Comparison of ENCODE assay signal across 15 mouse cellular contexts in genomic region chr2:160587015-160587835, GRCm38 (mm10). TPM values are rescaled to one million over a fixed set of nuclear protein-coding genes. Genes with fewer than 3 reads are reported as not detected.
DNase-seq lines count a peak whose midpoint lies in the region; ATAC-seq and TF ChIP-seq lines count a peak whose summit lies in the region.
"Had no signal": no experiment of that assay in that cellular context is flagged by ENCODE, and none has a peak within 500 bp of the region (broad histone marks: within the 10 kb centered on the region; RNA-seq: fewer than 3 reads in every experiment).

No protein-coding gene starts in this region.

- no peak overlapping the region for H3K4me2 ChIP-seq in forebrain, embryonic 11.5 days (ENCODE audit: low read depth, low read length, severe bottlenecking)
- no peak overlapping the region for H3K4me2 ChIP-seq in liver, embryonic 11.5 days
- H3K4me2 ChIP-seq: forebrain, embryonic 15.5 days; heart, embryonic 11.5 days had no signal

- H3K4me3 ChIP-seq in forebrain, embryonic 11.5 days (ENCODE audit: low read depth, low read length): no peak overlapping the region
- no peak overlapping the region for H3K4me3 ChIP-seq in forebrain, embryonic 10.5 days
- H3K4me3 ChIP-seq in liver, adult 2 months (ENCODE audit: insufficient read depth, low read depth, low read length): no peak overlapping the region
- no peak overlapping the region for H3K4me3 ChIP-seq in liver, embryonic 11.5 days (ENCODE audit: low read depth, low read length)
- H3K4me3 ChIP-seq: forebrain, embryonic 15.5 days; gastrocnemius, adult 2 months had no signal

- WGBS in forebrain, embryonic 11.5 days: 91% methylated on average over 9 of the region's 9 CpGs
- 90% methylated on average over 9 of the region's 9 CpGs for WGBS in forebrain, embryonic 10.5 days
- 73% methylated on average over 9 of the region's 9 CpGs for whole genome bisulfite sequencing in liver, adult 2 months
- 70% methylated on average over 9 of the region's 9 CpGs for WGBS in liver, embryonic 11.5 days

- peaks cover 2% of the 10 kb centered on the region; the same call in 1 of the 2 replicates for H3K27me3 ChIP-seq in forebrain, embryonic 11.5 days (ENCODE audit: control insufficient read depth, insufficient read depth, low read length)
- H3K27me3 ChIP-seq in forebrain, embryonic 10.5 days (ENCODE audit: poor library complexity, severe bottlenecking): peaks cover 33% of the 10 kb centered on the region
- H3K27me3 ChIP-seq in liver, adult 2 months (ENCODE audit: control insufficient read depth, insufficient read depth, low read length): no peaks in the 10 kb centered on the region
- 0 out of 2 replicates have a peak, but pooled peaks cover 3% of the 10 kb centered on the region for H3K27me3 ChIP-seq in liver, embryonic 11.5 days (replicated peaks; ENCODE audit: control insufficient read depth, insufficient read depth, low read length)
- H3K27me3 ChIP-seq: forebrain, embryonic 15.5 days had no signal

- TF ChIP-seq CTCF in liver, adult 2 months (IDR thresholded peaks at IDR 0.05; ENCODE audit: low read depth, low read length): peak; percentile 16; the same call in 1 of the 2 replicates

- peaks cover 8% of the 10 kb centered on the region; the same call in 1 of the 2 replicates for H3K4me1 ChIP-seq in forebrain, embryonic 11.5 days (replicated peaks; ENCODE audit: control insufficient read depth, insufficient read depth, low read length)
- peaks cover 39% of the 10 kb centered on the region for H3K4me1 ChIP-seq in forebrain, embryonic 10.5 days
- no peaks in the 10 kb centered on the region for H3K4me1 ChIP-seq in liver, adult 2 months (ENCODE audit: control insufficient read depth, insufficient read depth, low read length)
- H3K4me1 ChIP-seq in liver, embryonic 11.5 days (replicated peaks; ENCODE audit: control insufficient read depth, insufficient read depth, low read length): no peaks in the 10 kb centered on the region

- H3K9me3 ChIP-seq in forebrain, embryonic 11.5 days (ENCODE audit: control insufficient read depth, low read length): no peaks in the 10 kb centered on the region
- no peaks in the 10 kb centered on the region for H3K9me3 ChIP-seq in forebrain, embryonic 10.5 days
- no peaks in the 10 kb centered on the region for H3K9me3 ChIP-seq in liver, embryonic 11.5 days (ENCODE audit: control insufficient read depth, low read length)
- H3K9me3 ChIP-seq: forebrain, embryonic 15.5 days had no signal

- H3K9ac ChIP-seq in forebrain, embryonic 11.5 days (ENCODE audit: low read length): no peak overlapping the region
- H3K9ac ChIP-seq in liver, adult 2 months (ENCODE audit: low read depth, low read length): no peak overlapping the region
- no peak overlapping the region for H3K9ac ChIP-seq in liver, embryonic 11.5 days (ENCODE audit: low read depth, low read length)
- H3K9ac ChIP-seq: forebrain, embryonic 15.5 days had no signal

- H3K36me3 ChIP-seq in forebrain, embryonic 11.5 days (ENCODE audit: control insufficient read depth, insufficient read depth, low read length): no peaks in the 10 kb centered on the region
- no peaks in the 10 kb centered on the region for H3K36me3 ChIP-seq in forebrain, embryonic 10.5 days (replicated peaks)
- H3K36me3 ChIP-seq in liver, adult 2 months (ENCODE audit: control insufficient read depth, insufficient read depth, low read length): no peaks in the 10 kb centered on the region
- no peaks in the 10 kb centered on the region for H3K36me3 ChIP-seq in liver, embryonic 11.5 days (ENCODE audit: control insufficient read depth, insufficient read depth, low read length)
- H3K36me3 ChIP-seq: forebrain, embryonic 15.5 days had no signal

- DNase-seq in forebrain, embryonic 11.5 days (ENCODE audit: low spot score): peak; percentile 53
- no peak for DNase-seq in forebrain, embryonic 10.5 days (ENCODE audit: extremely low spot score, low spot score)
- DNase-seq in liver, adult 2 months (ENCODE audit: extremely low read depth, low read depth, low spot score): no peak
- DNase-seq in liver, embryonic 11.5 days (ENCODE audit: low spot score): no peak
- peak; percentile 48 for DNase-seq in ES-CJ7 (ENCODE audit: low read depth, low spot score)
- DNase-seq in cerebellum, postnatal 14 days: no peak
- no peak for DNase-seq in adrenal gland, postnatal 25 days
- DNase-seq: cerebellum, adult 2 months; gastrocnemius, adult 2 months; heart, postnatal 4 days; kidney, adult 11 months; right cerebral cortex, adult 18-20 months had no signal

- H3K79me2 ChIP-seq in liver, adult 2 months (ENCODE audit: control insufficient read depth, insufficient read depth, low read length): no peaks in the 10 kb centered on the region

- TF ChIP-seq POLR2A in liver, adult 2 months (IDR thresholded peaks at IDR 0.05; ENCODE audit: extremely low read depth, insufficient read depth, low read length): no peak

- no peak for ATAC-seq in forebrain, embryonic 11.5 days (replicated peaks; ENCODE audit: low FRiP score)
- ATAC-seq in liver, embryonic 11.5 days (replicated peaks; ENCODE audit: low FRiP score): no peak
- 0 out of 2 replicates have a peak, but pooled peaks have one; percentile 35 for ATAC-seq in granulocyte monocyte progenitor cell, adult 5-6 weeks (replicated peaks; ENCODE audit: poor library complexity, severe bottlenecking)
- ATAC-seq: forebrain, embryonic 15.5 days had no signal

- no peak overlapping the region for H3K27ac ChIP-seq in forebrain, embryonic 11.5 days (ENCODE audit: low read depth, low read length)
- no peak overlapping the region for H3K27ac ChIP-seq in forebrain, embryonic 10.5 days
- no peak overlapping the region for H3K27ac ChIP-seq in liver, adult 2 months (replicated peaks; ENCODE audit: insufficient read depth, low read depth, low read length)
- H3K27ac ChIP-seq in liver, embryonic 11.5 days (ENCODE audit: low read depth, low read length): no peak overlapping the region
- H3K27ac ChIP-seq: forebrain, embryonic 15.5 days; gastrocnemius, adult 2 months had no signal

RNA-seq across cellular contexts. Expression of gene Top1, which starts 58.5 kb away (rescaled TPM):
- 118 and 140 TPM in 2 replicates for polyA plus RNA-seq in forebrain, embryonic 11.5 days (2014; fragmentation: Nextera tagmentation; extraction: Ambion mirVana)
- 113 and 118 TPM in 2 replicates for polyA plus RNA-seq in forebrain, embryonic 10.5 days (2016; fragmentation: Nextera tagmentation; extraction: Ambion mirVana)
- total RNA-seq in liver, adult 2 months (2014; rRNA removed): 20.1 and 26.1 TPM in 2 replicates
- polyA plus RNA-seq in liver, adult 2 months (2012; rRNA removed): 6.0 and 6.2 TPM in 2 replicates
- polyA plus RNA-seq in liver, embryonic 11.5 days (2014; fragmentation: Nextera tagmentation; extraction: Ambion mirVana): 84.1 and 89.8 TPM in 2 replicates
- 85.0 and 98.9 TPM in 2 replicates for total RNA-seq in granulocyte monocyte progenitor cell, adult 5-6 weeks (2014; fragmentation: Nextera tagmentation)
- 154 and 157 TPM in 2 replicates for total RNA-seq in granulocyte monocyte progenitor cell, adult 5-6 weeks (2017)
- total RNA-seq in adrenal gland, postnatal 25 days (2021): 89.8 and 97.7 TPM in 2 replicates

Comparison
In these comparisons a context has a peak if more than half of its experiments do, and no peak if none do; other contexts are left out.
1. DNase-seq: peak in forebrain, embryonic 11.5 days (single experiment) and ES-CJ7 (single experiment); none in forebrain, embryonic 10.5 days (single experiment), liver, adult 2 months (single experiment), liver, embryonic 11.5 days (single experiment), cerebellum, postnatal 14 days (0 of 2) and adrenal gland, postnatal 25 days (single experiment).
2. RNA of gene Top1, which starts 58.5 kb away (polyA plus RNA-seq): 118 to 140 TPM in forebrain, embryonic 11.5 days, 113 to 118 TPM in forebrain, embryonic 10.5 days and 84.1 to 89.8 TPM in liver, embryonic 11.5 days; 6.0 to 6.2 TPM in liver, adult 2 months; every median in the first group is over 10 times any median in the second.